Mouse (Mus musculus) stomach, postnatal 0 days (tissue): ENCODE results near the gene Igfbp2.

ENCODE experiments used
- CTCF ChIP-seq: IDR thresholded peaks from 2 replicates; pipeline ENCODE4 v1.5.1; 2016; ENCODE audit warnings: antibody characterized with exemption, low read depth, mild to moderate bottlenecking, moderate library complexity
- EP300 ChIP-seq: optimal IDR thresholded peaks from 2 replicates; pipeline ENCODE3; 2016; ENCODE audit warnings: antibody characterized with exemption

DNA sequence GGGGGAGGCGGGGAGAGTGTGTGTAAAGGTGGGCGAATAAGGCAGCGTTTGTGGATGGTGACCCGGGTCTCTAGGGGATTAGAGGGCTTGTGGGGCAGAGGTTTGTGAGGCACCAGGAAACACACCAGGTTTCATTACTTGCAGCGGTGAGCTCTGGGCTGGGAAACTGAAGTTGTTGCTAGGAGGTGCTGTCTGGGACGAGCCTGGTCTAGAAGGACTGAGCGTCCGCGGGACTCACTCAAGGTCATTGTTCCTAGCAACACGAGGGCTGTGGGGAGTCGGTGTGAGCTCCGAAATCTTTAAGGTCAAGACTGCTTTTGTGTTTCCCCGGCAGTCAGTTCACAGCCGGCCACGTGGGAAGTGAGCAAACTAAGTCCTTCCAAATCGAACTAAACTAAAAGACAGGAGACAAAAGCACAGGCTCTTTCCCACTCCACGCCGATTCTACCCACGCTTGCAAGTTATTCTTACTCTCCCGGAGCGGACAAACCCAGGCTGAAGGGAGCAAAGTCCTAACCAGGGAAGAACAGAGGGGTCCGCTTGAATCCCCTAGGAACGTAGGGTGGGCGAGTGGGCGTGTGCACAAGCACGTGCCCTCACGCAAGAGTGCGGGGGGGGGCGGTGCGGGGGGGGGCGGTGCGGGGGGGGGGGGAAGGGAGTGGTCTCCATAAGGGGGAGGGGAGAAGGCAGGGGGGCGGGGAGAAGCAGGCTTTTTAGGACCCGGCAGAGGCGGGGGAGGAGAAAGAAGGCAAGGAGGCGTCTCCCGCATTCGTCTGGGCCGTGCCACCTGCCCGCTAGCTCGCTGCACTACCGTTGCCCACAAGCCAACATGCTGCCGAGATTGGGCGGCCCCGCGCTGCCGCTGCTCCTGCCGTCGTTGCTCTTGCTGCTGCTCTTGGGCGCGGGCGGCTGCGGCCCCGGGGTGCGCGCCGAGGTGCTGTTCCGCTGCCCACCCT, at the start of gene Igfbp2:
- TF ChIP-seq CTCF (no peak), EP300 (no peak)
